Mouse (Mus musculus): ENCODE measurements around the gene Rev1. TPM values are rescaled to one million over a fixed set of nuclear protein-coding genes. Genes with fewer than 3 reads are reported as not detected.

Gene Rev1
- polyA plus RNA-seq (2015; fragmentation: Nextera tagmentation; extraction: Ambion mirVana), result 27.6 and 27.9 TPM in 2 replicates

- Histone ChIP-seq H3K9me3 (replicated peaks) (no peaks in the 10 kb centered on the region), H3K27ac (replicated peaks) (peak within 1 kb of the TSS; percentile 91), H3K36me3 (no peaks in the 10 kb centered on the region), H3K27me3 (no peaks in the 10 kb centered on the region), H3K4me2 (replicated peaks) (peak within 1 kb of the TSS; percentile 88), H3K9ac (peak within 1 kb of the TSS; percentile 75), H3K4me3 (replicated peaks) (peak within 1 kb of the TSS; percentile 81), H3K4me1 (peaks cover 16% of the 10 kb centered on the region)
- ATAC-seq (ENCODE audit: insufficient number of reproducible peaks, low FRiP score, low TSS enrichment, low read depth), result peak; percentile 96
- WGBS, result under 1% methylated on average over 98 of the region's 122 CpGs
Observed at GRCm38 (mm10) chr1:38129501-38130267, at the start of gene Rev1. Rev1 (minus strand) TSS chr1:38129801.

GRCm38 (mm10) chr1:38178929-38179328 is 49.3 kb upstream of the Rev1 start:
- no peaks in the 10 kb centered on the region for H3K9me3 ChIP-seq (replicated peaks)
- no peaks in the 10 kb centered on the region for H3K27me3 ChIP-seq
- H3K4me1 ChIP-seq, result no peaks in the 10 kb centered on the region
- WGBS, result 94% methylated on average over 8 of the region's 8 CpGs
- peaks cover 3% of the 10 kb centered on the region for H3K36me3 ChIP-seq
- no peak overlapping the region for H3K27ac ChIP-seq (replicated peaks)
- H3K4me2 ChIP-seq (replicated peaks), result no peak overlapping the region
- ATAC-seq (ENCODE audit: insufficient number of reproducible peaks, low FRiP score, low TSS enrichment, low read depth), result no peak
- H3K9ac ChIP-seq, result no peak overlapping the region
- H3K4me3 ChIP-seq (replicated peaks), result no peak overlapping the region

GRCm38 (mm10) chr1:38176077-38176476 is 46.5 kb upstream of the Rev1 start:
- Histone ChIP-seq H3K4me2 (replicated peaks) (no peak overlapping the region), H3K27me3 (no peaks in the 10 kb centered on the region), H3K27ac (replicated peaks) (no peak overlapping the region), H3K36me3 (peaks cover 3% of the 10 kb centered on the region), H3K4me1 (no peaks in the 10 kb centered on the region), H3K9me3 (replicated peaks) (no peaks in the 10 kb centered on the region), H3K4me3 (replicated peaks) (no peak overlapping the region), H3K9ac (no peak overlapping the region)
- ATAC-seq (ENCODE audit: insufficient number of reproducible peaks, low FRiP score, low TSS enrichment, low read depth), result no peak
- 91% methylated on average over 7 of the region's 7 CpGs for WGBS

- WGBS, result 68% methylated on average over 4 of the region's 4 CpGs
- H3K4me3 ChIP-seq (replicated peaks), result no peak overlapping the region
- H3K36me3 ChIP-seq, result no peaks in the 10 kb centered on the region
- H3K27me3 ChIP-seq, result no peaks in the 10 kb centered on the region
- H3K27ac ChIP-seq (replicated peaks), result no peak overlapping the region
- H3K4me1 ChIP-seq, result no peaks in the 10 kb centered on the region
- H3K9me3 ChIP-seq (replicated peaks), result no peaks in the 10 kb centered on the region
- ATAC-seq (ENCODE audit: insufficient number of reproducible peaks, low FRiP score, low TSS enrichment, low read depth), result 0 out of 2 replicates have a peak, but pooled peaks have one; percentile 19
- H3K4me2 ChIP-seq (replicated peaks), result no peak overlapping the region
- H3K9ac ChIP-seq, result no peak overlapping the region
Observed at GRCm38 (mm10) chr1:38171874-38172273, 42.3 kb upstream of the Rev1 start.

GRCm38 (mm10) chr1:38165696-38166095 is 36.1 kb upstream of the Rev1 start:
- no peaks in the 10 kb centered on the region for H3K27me3 ChIP-seq
- H3K4me1 ChIP-seq, result no peaks in the 10 kb centered on the region
- WGBS, result 41% methylated on average over 2 of the region's 2 CpGs
- H3K36me3 ChIP-seq, result no peaks in the 10 kb centered on the region
- H3K27ac ChIP-seq (replicated peaks), result no peak overlapping the region
- no peaks in the 10 kb centered on the region for H3K9me3 ChIP-seq (replicated peaks)
- no peak overlapping the region for H3K9ac ChIP-seq
- ATAC-seq (ENCODE audit: insufficient number of reproducible peaks, low FRiP score, low TSS enrichment, low read depth), result no peak
- H3K4me3 ChIP-seq (replicated peaks), result no peak overlapping the region
- no peak overlapping the region for H3K4me2 ChIP-seq (replicated peaks)

- no peak overlapping the region for H3K4me3 ChIP-seq (replicated peaks)
- no peak overlapping the region for H3K9ac ChIP-seq
- H3K4me2 ChIP-seq (replicated peaks), result no peak overlapping the region
- no peak overlapping the region for H3K27ac ChIP-seq (replicated peaks)
- no peaks in the 10 kb centered on the region for H3K9me3 ChIP-seq (replicated peaks)
- no peaks in the 10 kb centered on the region for H3K27me3 ChIP-seq
- H3K4me1 ChIP-seq, result no peaks in the 10 kb centered on the region
- ATAC-seq (ENCODE audit: insufficient number of reproducible peaks, low FRiP score, low TSS enrichment, low read depth), result no peak
- H3K36me3 ChIP-seq, result no peaks in the 10 kb centered on the region
- 78% methylated on average over 5 of the region's 5 CpGs for WGBS
Observed at GRCm38 (mm10) chr1:38150086-38150485, 20.5 kb upstream of the Rev1 start.

GRCm38 (mm10) chr1:38146008-38146407 is 16.4 kb upstream of the Rev1 start:
- Histone ChIP-seq H3K9me3 (replicated peaks) (no peaks in the 10 kb centered on the region), H3K27ac (replicated peaks) (no peak overlapping the region), H3K27me3 (no peaks in the 10 kb centered on the region), H3K9ac (no peak overlapping the region), H3K4me2 (replicated peaks) (no peak overlapping the region), H3K4me3 (replicated peaks) (no peak overlapping the region), H3K4me1 (no peaks in the 10 kb centered on the region), H3K36me3 (no peaks in the 10 kb centered on the region)
- ATAC-seq (ENCODE audit: insufficient number of reproducible peaks, low FRiP score, low TSS enrichment, low read depth), result no peak
- WGBS, result 90% methylated on average over 4 of the region's 4 CpGs

- no peak overlapping the region for H3K27ac ChIP-seq (replicated peaks)
- H3K9ac ChIP-seq, result no peak overlapping the region
- H3K27me3 ChIP-seq, result no peaks in the 10 kb centered on the region
- no peaks in the 10 kb centered on the region for H3K9me3 ChIP-seq (replicated peaks)
- no peak overlapping the region for H3K4me2 ChIP-seq (replicated peaks)
- no peak for ATAC-seq (ENCODE audit: insufficient number of reproducible peaks, low FRiP score, low TSS enrichment, low read depth)
- H3K4me3 ChIP-seq (replicated peaks), result no peak overlapping the region
- WGBS, result 66% methylated on average over 1 of the region's 1 CpGs
- no peaks in the 10 kb centered on the region for H3K4me1 ChIP-seq
- no peaks in the 10 kb centered on the region for H3K36me3 ChIP-seq
Observed at GRCm38 (mm10) chr1:38141371-38141770, 11.8 kb upstream of the Rev1 start.

- Histone ChIP-seq H3K9me3 (replicated peaks) (no peaks in the 10 kb centered on the region), H3K4me3 (replicated peaks) (no peak overlapping the region), H3K27ac (replicated peaks) (no peak overlapping the region), H3K36me3 (no peaks in the 10 kb centered on the region), H3K27me3 (no peaks in the 10 kb centered on the region), H3K9ac (no peak overlapping the region), H3K4me2 (replicated peaks) (no peak overlapping the region), H3K4me1 (no peaks in the 10 kb centered on the region)
- WGBS, result 83% methylated on average over 2 of the region's 2 CpGs
- ATAC-seq (ENCODE audit: insufficient number of reproducible peaks, low FRiP score, low TSS enrichment, low read depth), result no peak
Observed at GRCm38 (mm10) chr1:38140911-38141310, 11.3 kb upstream of the Rev1 start.

- Histone ChIP-seq H3K27ac (replicated peaks) (no peak overlapping the region), H3K4me3 (replicated peaks) (no peak overlapping the region), H3K4me1 (no peaks in the 10 kb centered on the region), H3K36me3 (no peaks in the 10 kb centered on the region), H3K4me2 (replicated peaks) (no peak overlapping the region), H3K27me3 (no peaks in the 10 kb centered on the region), H3K9me3 (replicated peaks) (no peaks in the 10 kb centered on the region), H3K9ac (no peak overlapping the region)
- WGBS, result 82% methylated on average over 2 of the region's 2 CpGs
- ATAC-seq (ENCODE audit: insufficient number of reproducible peaks, low FRiP score, low TSS enrichment, low read depth), result no peak
Observed at GRCm38 (mm10) chr1:38139396-38139795, 9.8 kb upstream of the Rev1 start.

- H3K36me3 ChIP-seq, result no peaks in the 10 kb centered on the region
- no peaks in the 10 kb centered on the region for H3K9me3 ChIP-seq (replicated peaks)
- peaks cover 10% of the 10 kb centered on the region for H3K4me1 ChIP-seq
- no peak for ATAC-seq (ENCODE audit: insufficient number of reproducible peaks, low FRiP score, low TSS enrichment, low read depth)
- no peak overlapping the region for H3K27ac ChIP-seq (replicated peaks)
- H3K9ac ChIP-seq, result no peak overlapping the region
- H3K4me3 ChIP-seq (replicated peaks), result no peak overlapping the region
- H3K4me2 ChIP-seq (replicated peaks), result no peak overlapping the region
- 69% methylated on average over 6 of the region's 6 CpGs for WGBS
- H3K27me3 ChIP-seq, result no peaks in the 10 kb centered on the region
Observed at GRCm38 (mm10) chr1:38132942-38133341, 3.3 kb upstream of the Rev1 start.

All from embryonic facial prominence, embryonic 15.5 days (tissue).